Mouse (Mus musculus): ENCODE measurements around the gene Akna. TPM values are rescaled to one million over a fixed set of nuclear protein-coding genes. Genes with fewer than 3 reads are reported as not detected.
A peak's percentile ranks its signal among the peaks of the same experiment; 100 is the strongest.

Akna gene
- 1 to 10 TPM; 3.4 TPM for total RNA-seq (2021)
- long read RNA-seq, experiment 1, full-length matches to known transcripts: 3 of 6 reads
- long read RNA-seq, experiment 1, partial matches to known transcripts: 0 of 6 reads
- long read RNA-seq, experiment 1, other reads (novel, unspliced or antisense): 3 of 6 reads
- long read RNA-seq, experiment 2, full-length matches to known transcripts: 3 of 5 reads
- long read RNA-seq, experiment 2, partial matches to known transcripts: 1 of 5 reads
- long read RNA-seq, experiment 2, other reads (novel, unspliced or antisense): 1 of 5 reads

GRCm38 (mm10) chr4:63403040-63403959 is at the start of gene Akna:
TSS of gene Akna (minus strand) at chr4:63403354.
- Histone ChIP-seq H3K27ac (peak within 1 kb of the TSS; percentile 77), H3K4me3 (peak within 1 kb of the TSS; percentile 38)
- DNase-seq (ENCODE audit: extremely low spot score in 1 of 2, low spot score in 2 of 2): peak; percentile 51 to 70
- no peak for TF ChIP-seq CTCF (IDR thresholded peaks at IDR 0.05)
- intact Hi-C loops (cut with DNase I): no loop called here

- no peak overlapping the region for H3K4me3 ChIP-seq
- no peak for TF ChIP-seq CTCF (IDR thresholded peaks at IDR 0.05)
- no peak overlapping the region for H3K27ac ChIP-seq
- no peak for DNase-seq (ENCODE audit: extremely low spot score in 1 of 2, low spot score in 2 of 2)
- intact Hi-C loops (cut with DNase I): no loop called here
Observed at GRCm38 (mm10) chr4:63452555-63452954, 49.4 kb upstream of the Akna start.

- no peak for DNase-seq (ENCODE audit: extremely low spot score in 1 of 2, low spot score in 2 of 2)
- intact Hi-C loops (cut with DNase I): no loop called here
- no peak for TF ChIP-seq CTCF (IDR thresholded peaks at IDR 0.05)
- Histone ChIP-seq H3K4me3 (no peak overlapping the region), H3K27ac (no peak overlapping the region)
Observed at GRCm38 (mm10) chr4:63450551-63450950, 47.4 kb upstream of the Akna start.

- Histone ChIP-seq H3K4me3 (no peak overlapping the region), H3K27ac (no peak overlapping the region)
- TF ChIP-seq CTCF (IDR thresholded peaks at IDR 0.05): no peak
- intact Hi-C loops (cut with DNase I): no loop called here
- no peak for DNase-seq (ENCODE audit: extremely low spot score in 1 of 2, low spot score in 2 of 2)
Observed at GRCm38 (mm10) chr4:63444362-63445066, 41.4 kb upstream of the Akna start.

GRCm38 (mm10) chr4:63443101-63443500 is 39.9 kb upstream of the Akna start:
- no peak overlapping the region for H3K27ac ChIP-seq
- DNase-seq (ENCODE audit: extremely low spot score in 1 of 2, low spot score in 2 of 2): no peak
- no peak for TF ChIP-seq CTCF (IDR thresholded peaks at IDR 0.05)
- intact Hi-C loops (cut with DNase I): no loop called here
- H3K4me3 ChIP-seq: no peak overlapping the region

GRCm38 (mm10) chr4:63441616-63442015 is 38.5 kb upstream of the Akna start:
- no peak for TF ChIP-seq CTCF (IDR thresholded peaks at IDR 0.05)

GRCm38 (mm10) chr4:63440262-63440661 is 37.1 kb upstream of the Akna start:
- intact Hi-C loops (cut with DNase I): no loop called here
- Histone ChIP-seq H3K4me3 (no peak overlapping the region), H3K27ac (no peak overlapping the region)
- no peak for DNase-seq (ENCODE audit: extremely low spot score in 1 of 2, low spot score in 2 of 2)
- TF ChIP-seq CTCF (IDR thresholded peaks at IDR 0.05): no peak

More at GRCm38 (mm10) chr4:63441616-63442015, 38.5 kb upstream of the Akna start:
- H3K4me3 ChIP-seq: no peak overlapping the region
- no peak overlapping the region for H3K27ac ChIP-seq
- no peak for DNase-seq (ENCODE audit: extremely low spot score in 1 of 2, low spot score in 2 of 2)
- intact Hi-C loops (cut with DNase I): no loop called here

GRCm38 (mm10) chr4:63437968-63438367 is 34.8 kb upstream of the Akna start:
- intact Hi-C loops (cut with DNase I): no loop called here
- no peak overlapping the region for H3K27ac ChIP-seq

GRCm38 (mm10) chr4:63437119-63437815 is 34.1 kb upstream of the Akna start:
- H3K27ac ChIP-seq: no peak overlapping the region
- DNase-seq (ENCODE audit: extremely low spot score in 1 of 2, low spot score in 2 of 2): no peak
- no peak overlapping the region for H3K4me3 ChIP-seq
- intact Hi-C loops (cut with DNase I): no loop called here
- TF ChIP-seq CTCF (IDR thresholded peaks at IDR 0.05): no peak

More at GRCm38 (mm10) chr4:63437968-63438367, 34.8 kb upstream of the Akna start:
- H3K4me3 ChIP-seq: no peak overlapping the region
- no peak for TF ChIP-seq CTCF (IDR thresholded peaks at IDR 0.05)
- no peak for DNase-seq (ENCODE audit: extremely low spot score in 1 of 2, low spot score in 2 of 2)

- no peak overlapping the region for H3K4me3 ChIP-seq
- TF ChIP-seq CTCF (IDR thresholded peaks at IDR 0.05): no peak
- intact Hi-C loops (cut with DNase I): no loop called here
- no peak overlapping the region for H3K27ac ChIP-seq
- DNase-seq (ENCODE audit: extremely low spot score in 1 of 2, low spot score in 2 of 2): no peak
Observed at GRCm38 (mm10) chr4:63435402-63435801, 32.2 kb upstream of the Akna start.

GRCm38 (mm10) chr4:63431098-63431497 is 27.9 kb upstream of the Akna start:
- no peak for TF ChIP-seq CTCF (IDR thresholded peaks at IDR 0.05)
- intact Hi-C loops (cut with DNase I): no loop called here

More at GRCm38 (mm10) chr4:63431098-63431497, 27.9 kb upstream of the Akna start:
- H3K27ac ChIP-seq: no peak overlapping the region
- no peak overlapping the region for H3K4me3 ChIP-seq
- no peak for DNase-seq (ENCODE audit: extremely low spot score in 1 of 2, low spot score in 2 of 2)

Measured in left cerebral cortex, adult 2 months (tissue).